Mouse (Mus musculus) kidney, postnatal 4 days (tissue): ENCODE measurements around the gene Lpin3.

ENCODE experiments used
- DNase-seq, 2 experiments: peaks; one replicate each; pipeline ENCODE4 v3.0.0; 2021; ENCODE audit warnings: mixed read lengths in 2 of 2

Lpin3 gene

GRCm38 (mm10) chr2:160880453-160881195 is at the start of gene Lpin3:
TSS of gene Lpin3 (plus strand) at chr2:160880670.
- DNase-seq, result peak; percentile 27 to 40

- no peak for DNase-seq
Measured at GRCm38 (mm10) chr2:160840838-160841237, 39.6 kb upstream of the Lpin3 start.

- DNase-seq, result no peak
Measured at GRCm38 (mm10) chr2:160847664-160848063, 32.8 kb upstream of the Lpin3 start.

GRCm38 (mm10) chr2:160848186-160848585 is 32.3 kb upstream of the Lpin3 start:
- DNase-seq, result no peak

- DNase-seq, result no peak
Measured at GRCm38 (mm10) chr2:160849617-160850240, 30.7 kb upstream of the Lpin3 start.

GRCm38 (mm10) chr2:160850360-160850759 is 30.1 kb upstream of the Lpin3 start:
- DNase-seq, result no peak

- DNase-seq, result no peak
Measured at GRCm38 (mm10) chr2:160854687-160855086, 25.8 kb upstream of the Lpin3 start.

- DNase-seq, result no peak
Measured at GRCm38 (mm10) chr2:160856359-160857102, 23.9 kb upstream of the Lpin3 start.

- DNase-seq, result no peak
Measured at GRCm38 (mm10) chr2:160860363-160860762, 20.1 kb upstream of the Lpin3 start.

GRCm38 (mm10) chr2:160864112-160864511 is 16.4 kb upstream of the Lpin3 start:
- DNase-seq, result no peak

- DNase-seq, result no peak
Measured at GRCm38 (mm10) chr2:160865266-160865665, 15.2 kb upstream of the Lpin3 start.

GRCm38 (mm10) chr2:160869446-160869845 is 11.0 kb upstream of the Lpin3 start:
- no peak for DNase-seq

GRCm38 (mm10) chr2:160871310-160871709 is 9.2 kb upstream of the Lpin3 start:
- DNase-seq, result no peak

GRCm38 (mm10) chr2:160872395-160872794 is 8.1 kb upstream of the Lpin3 start:
- peak; percentile 85 to 91 for DNase-seq

- DNase-seq, result peak; percentile 93 to 96
Measured at GRCm38 (mm10) chr2:160872890-160873382, 7.5 kb upstream of the Lpin3 start, which contains the start of gene Zhx3. TSS of gene Zhx3 (minus strand) at chr2:160872998.

- no peak for DNase-seq
Measured at GRCm38 (mm10) chr2:160874231-160874877, 6.1 kb upstream of the Lpin3 start.

- no peak for DNase-seq
Measured at GRCm38 (mm10) chr2:160876115-160876514, 4.4 kb upstream of the Lpin3 start.

- DNase-seq, result no peak
Measured at GRCm38 (mm10) chr2:160881462-160882101, 1.1 kb downstream of the Lpin3 start.

GRCm38 (mm10) chr2:160882436-160882835 is 2.0 kb downstream of the Lpin3 start:
- DNase-seq, result no peak

- DNase-seq, result peak in 1 of 2 experiments; percentile 26
Measured at GRCm38 (mm10) chr2:160883912-160884311, 3.4 kb downstream of the Lpin3 start.

GRCm38 (mm10) chr2:160884830-160885229 is 4.4 kb downstream of the Lpin3 start:
- peak; percentile 77 to 79 for DNase-seq

GRCm38 (mm10) chr2:160886221-160886620 is 5.8 kb downstream of the Lpin3 start:
- DNase-seq, result no peak
